Mouse (Mus musculus): Measurements from ENCODE around the gene Uggt2.
"Not testable (repeated sequence)": the region's sequence is repeated elsewhere in the genome, so short reads cannot be mapped to it uniquely, and the experiment has no call there.

DNA sequence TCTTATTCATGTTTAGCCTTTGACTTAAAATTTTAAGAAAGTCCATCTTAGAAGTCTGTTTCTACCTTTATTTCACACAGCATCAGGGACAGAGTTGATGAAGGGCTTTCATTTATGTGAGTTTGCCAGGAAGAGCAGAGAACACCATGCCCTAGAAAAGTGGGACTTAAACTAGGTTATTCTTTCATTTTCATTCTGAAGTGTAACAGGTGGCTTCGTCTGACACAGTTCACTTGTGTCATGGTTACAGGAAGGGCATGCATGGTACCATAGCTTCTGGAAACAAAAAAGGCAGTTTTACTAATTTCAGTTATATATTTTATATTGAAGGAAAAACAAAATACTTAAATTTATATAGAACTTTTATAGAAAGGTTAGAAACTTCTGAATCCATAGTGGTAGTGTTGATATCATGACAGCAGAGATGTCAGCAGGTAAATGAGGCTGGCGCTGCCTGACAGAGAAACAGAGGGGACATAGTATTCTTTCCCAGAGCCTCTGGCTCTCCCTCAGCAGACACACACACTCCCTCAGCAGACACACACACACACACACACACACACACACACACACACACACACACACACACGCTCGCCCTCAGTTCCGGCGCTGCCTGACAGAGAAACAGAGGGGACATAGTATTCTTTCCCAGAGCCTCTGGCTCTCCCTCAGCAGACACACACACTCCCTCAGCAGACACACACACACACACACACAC lies 117.4 kb downstream of the Uggt2 start:
- TF ChIP-seq POLR2A (IDR thresholded peaks at IDR 0.05; ENCODE audit: control insufficient read depth, extremely low read depth, insufficient read depth, low read length, poor library complexity); CTCF (IDR thresholded peaks at IDR 0.05; ENCODE audit: borderline replicate concordance, control insufficient read depth, extremely low read depth, insufficient read depth, low read length, poor library complexity): not testable (repeated sequence)

Data from thymus, adult 2 months (tissue).